Mouse (Mus musculus): Measurements from ENCODE around the gene Sectm1a.
"Not testable (repeated sequence)": the region's sequence is repeated elsewhere in the genome, so short reads cannot be mapped to it uniquely, and the experiment has no call there.

Gene Sectm1a

GRCm38 (mm10) chr11:121089756-121090546 lies 8.9 kb upstream of the Sectm1a start:
- no peak for DNase-seq (ENCODE audit: low read depth, low spot score)

DNA sequence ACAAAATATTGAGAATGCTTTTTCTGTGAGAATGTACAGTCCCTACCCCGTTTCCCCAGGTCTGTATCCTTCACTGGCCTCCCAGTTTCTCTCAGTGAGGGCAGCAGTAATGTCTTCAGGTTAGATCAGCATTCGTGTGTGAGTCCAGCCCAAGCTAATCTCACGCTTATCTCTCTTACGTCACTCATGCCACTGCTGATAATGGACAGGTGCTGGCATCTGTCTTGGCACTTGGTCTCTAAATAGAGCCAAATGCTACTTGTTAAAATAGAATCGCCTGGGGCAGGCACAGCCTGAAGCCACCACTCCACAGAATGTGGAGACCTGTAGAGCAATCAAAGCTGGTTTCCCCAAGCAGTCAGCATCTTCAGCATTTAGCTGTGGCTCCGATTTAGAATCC lies 8.0 kb upstream of the Sectm1a start:
- no peak for DNase-seq (ENCODE audit: low read depth, low spot score)

GRCm38 (mm10) chr11:121086296-121086695 lies 5.3 kb upstream of the Sectm1a start:
- DNase-seq (ENCODE audit: low read depth, low spot score), result no peak

DNA sequence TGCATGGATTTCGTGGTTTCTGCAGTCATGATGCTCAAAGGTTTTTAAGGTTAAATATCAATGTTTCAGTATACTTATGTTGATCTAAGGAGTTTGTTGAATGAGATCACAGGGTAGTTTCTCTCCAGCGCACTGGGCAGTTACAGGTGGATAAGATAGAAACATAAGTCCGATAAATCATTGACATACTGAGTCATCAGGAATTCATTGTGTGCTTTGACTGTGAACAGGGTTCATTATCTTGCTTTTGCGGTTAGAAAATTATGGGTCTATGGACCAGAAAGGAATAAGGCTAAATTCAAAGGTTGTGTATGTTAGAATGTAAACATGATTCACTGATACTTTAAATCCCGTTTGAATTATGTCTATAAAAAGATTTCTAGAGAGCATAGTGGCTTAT lies 4.2 kb upstream of the Sectm1a start:
- no peak for DNase-seq (ENCODE audit: low read depth, low spot score)

- DNase-seq (ENCODE audit: low read depth, low spot score), result no peak
These were observed 2.0 kb upstream of the Sectm1a start for GRCm38 (mm10) chr11:121082857-121083500.

DNA sequence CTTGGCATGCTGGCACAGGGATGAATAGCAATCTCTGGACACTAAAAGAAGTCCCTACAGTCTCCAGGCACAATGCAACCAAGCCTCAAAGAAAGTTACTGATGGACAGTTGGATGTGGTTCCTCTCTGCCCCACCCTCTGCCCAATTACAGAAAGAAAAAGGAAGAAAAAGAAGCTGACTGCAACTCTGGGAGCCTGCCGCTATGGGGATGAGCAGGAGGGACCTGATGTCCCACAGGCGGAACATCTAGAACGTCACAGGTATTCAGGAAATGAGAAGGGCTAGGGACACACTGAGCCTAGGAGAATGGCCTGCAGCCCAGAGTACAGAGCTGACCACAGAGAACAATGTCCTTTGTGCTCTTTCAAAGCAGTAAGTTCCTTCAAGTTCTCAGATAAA lies 1.2 kb upstream of the Sectm1a start:
- DNase-seq (ENCODE audit: low read depth, low spot score), result no peak

DNA sequence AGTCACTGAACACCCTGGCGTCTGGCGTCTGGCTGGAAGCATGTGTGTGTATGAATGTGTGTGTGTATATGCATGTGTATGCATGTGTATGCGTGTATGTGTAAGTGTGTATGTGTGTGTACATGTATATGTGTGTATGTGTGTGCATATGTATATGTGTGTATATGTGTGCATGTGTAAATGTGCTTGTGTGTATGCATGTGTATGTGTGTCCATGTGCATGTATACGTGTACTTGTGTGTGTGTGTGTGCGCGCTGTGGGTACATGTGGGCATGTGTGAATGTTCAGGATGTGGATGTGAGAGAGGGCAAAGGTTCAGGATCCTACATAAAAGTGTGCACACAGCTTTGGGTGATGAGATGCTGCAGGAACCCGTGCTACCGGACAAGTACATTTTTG lies 690 bp downstream of the Sectm1a start:
- DNase-seq (ENCODE audit: low read depth, low spot score), result no peak

GRCm38 (mm10) chr11:121075655-121076054 lies 5.4 kb downstream of the Sectm1a start:
- no peak for DNase-seq (ENCODE audit: low read depth, low spot score)

DNA sequence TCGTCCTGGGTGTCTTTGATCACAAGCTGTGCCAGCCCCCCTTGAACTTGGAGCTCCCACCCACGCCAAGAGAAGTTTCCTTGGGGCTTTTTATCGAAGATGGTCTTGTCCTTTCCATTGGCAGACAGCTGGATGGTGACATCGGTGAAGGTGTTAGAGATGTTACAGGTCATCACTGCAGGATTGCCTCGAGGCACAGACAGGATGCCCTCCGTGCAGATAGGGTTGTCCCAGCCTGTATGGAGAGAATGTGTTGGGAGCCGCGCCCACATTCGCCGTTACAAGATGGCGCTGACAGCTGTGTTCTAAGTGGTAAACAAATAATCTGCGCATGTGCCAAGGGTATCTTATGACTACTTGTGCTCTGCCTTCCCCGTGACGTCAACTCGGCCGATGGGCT lies 11.4 kb downstream of the Sectm1a start:
- not testable (repeated sequence) for DNase-seq (ENCODE audit: low read depth, low spot score)

DNA sequence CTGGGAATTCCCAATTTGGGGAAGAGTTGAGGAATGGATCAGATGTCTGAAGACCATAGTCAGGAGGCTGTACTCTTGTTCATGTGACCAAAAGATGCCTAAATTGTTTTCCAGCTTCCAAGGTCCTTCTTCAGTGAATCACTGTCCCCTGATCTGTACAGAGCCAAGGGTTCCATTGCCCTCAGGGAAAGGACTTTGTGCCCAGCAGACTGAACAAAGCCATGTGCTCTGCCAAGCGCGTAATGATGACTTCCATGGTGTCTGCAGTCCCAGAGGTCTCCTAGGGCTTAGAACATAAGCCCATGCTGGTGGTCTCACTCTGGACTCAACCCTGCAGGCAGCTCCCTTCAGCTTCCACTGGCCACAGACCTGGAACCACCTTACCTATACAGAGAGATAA lies 13.1 kb downstream of the Sectm1a start:
- DNase-seq (ENCODE audit: low read depth, low spot score), result no peak

- no peak for DNase-seq (ENCODE audit: low read depth, low spot score)
These were observed 16.8 kb downstream of the Sectm1a start for GRCm38 (mm10) chr11:121064197-121064596.

GRCm38 (mm10) chr11:121063379-121063778 lies 17.6 kb downstream of the Sectm1a start, which contains the start of gene Sectm1b:
Gene Sectm1b, minus strand, starts transcription at chr11:121063569.
- no peak for DNase-seq (ENCODE audit: low read depth, low spot score)

- DNase-seq (ENCODE audit: low read depth, low spot score), result peak; percentile 33
These were observed 19.4 kb downstream of the Sectm1a start for GRCm38 (mm10) chr11:121061615-121062014.

GRCm38 (mm10) chr11:121060401-121061067 lies 20.5 kb downstream of the Sectm1a start:
- DNase-seq (ENCODE audit: low read depth, low spot score), result not testable (repeated sequence)

DNA sequence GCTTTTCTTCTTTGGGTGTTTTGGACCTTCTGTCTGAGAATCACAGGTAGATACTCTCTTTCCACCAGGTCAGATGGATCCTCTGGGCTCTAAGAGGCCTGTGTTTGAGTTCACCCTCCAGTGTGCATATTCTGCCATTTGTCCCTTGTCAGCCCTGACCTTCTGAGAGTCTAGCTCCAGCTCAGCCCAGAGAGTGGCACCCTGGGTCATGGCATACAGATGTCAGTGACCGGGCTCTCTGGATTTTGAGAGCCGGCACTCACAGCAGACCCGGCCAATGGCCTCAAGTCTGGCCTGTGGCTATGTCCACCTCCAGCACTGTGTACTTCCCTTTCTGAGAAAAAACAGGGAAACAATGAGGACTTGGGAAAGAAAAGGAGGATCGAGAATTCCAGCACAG lies 21.5 kb downstream of the Sectm1a start:
- no peak for DNase-seq (ENCODE audit: low read depth, low spot score)

DNA sequence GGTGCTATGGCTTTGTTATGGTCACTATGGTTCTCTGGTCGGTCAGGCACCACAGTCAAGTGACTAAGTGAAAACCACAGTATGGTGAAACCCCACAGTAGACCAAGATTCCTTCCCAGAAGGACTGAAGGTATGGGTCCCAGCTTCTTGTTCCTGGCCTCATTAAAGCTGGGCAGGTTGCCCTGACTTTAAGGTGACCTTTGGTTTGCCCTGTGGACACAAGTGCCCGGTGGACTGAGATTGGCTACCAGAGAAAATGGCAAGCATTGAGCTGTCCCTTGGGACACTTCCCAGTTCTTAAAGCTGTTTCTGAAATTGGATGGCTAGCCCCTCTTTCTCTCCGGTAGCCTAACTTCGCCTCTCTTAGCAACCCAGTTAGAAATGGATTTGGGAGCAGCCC lies 22.1 kb downstream of the Sectm1a start:
- no peak for DNase-seq (ENCODE audit: low read depth, low spot score)

DNA sequence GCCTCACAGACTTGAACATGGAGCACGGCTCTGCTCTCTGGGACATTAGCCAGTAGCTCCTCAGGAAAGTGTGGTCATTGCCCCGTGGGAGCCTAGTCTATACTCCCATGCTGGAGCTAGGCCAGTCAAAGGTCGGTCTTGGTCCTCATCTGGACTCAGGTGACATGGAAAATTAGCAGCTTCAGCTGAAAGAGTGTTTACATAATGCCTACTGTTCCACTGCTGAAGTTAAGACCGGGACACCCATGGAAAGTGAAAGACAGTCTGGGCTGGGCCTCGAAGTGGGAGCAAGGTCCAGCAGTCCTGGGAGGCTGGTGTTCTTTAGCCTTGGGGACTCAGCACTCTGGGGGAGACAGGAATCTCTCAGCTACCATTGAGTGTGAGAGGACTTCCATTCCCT lies 22.9 kb downstream of the Sectm1a start:
- DNase-seq (ENCODE audit: low read depth, low spot score), result no peak

DNA sequence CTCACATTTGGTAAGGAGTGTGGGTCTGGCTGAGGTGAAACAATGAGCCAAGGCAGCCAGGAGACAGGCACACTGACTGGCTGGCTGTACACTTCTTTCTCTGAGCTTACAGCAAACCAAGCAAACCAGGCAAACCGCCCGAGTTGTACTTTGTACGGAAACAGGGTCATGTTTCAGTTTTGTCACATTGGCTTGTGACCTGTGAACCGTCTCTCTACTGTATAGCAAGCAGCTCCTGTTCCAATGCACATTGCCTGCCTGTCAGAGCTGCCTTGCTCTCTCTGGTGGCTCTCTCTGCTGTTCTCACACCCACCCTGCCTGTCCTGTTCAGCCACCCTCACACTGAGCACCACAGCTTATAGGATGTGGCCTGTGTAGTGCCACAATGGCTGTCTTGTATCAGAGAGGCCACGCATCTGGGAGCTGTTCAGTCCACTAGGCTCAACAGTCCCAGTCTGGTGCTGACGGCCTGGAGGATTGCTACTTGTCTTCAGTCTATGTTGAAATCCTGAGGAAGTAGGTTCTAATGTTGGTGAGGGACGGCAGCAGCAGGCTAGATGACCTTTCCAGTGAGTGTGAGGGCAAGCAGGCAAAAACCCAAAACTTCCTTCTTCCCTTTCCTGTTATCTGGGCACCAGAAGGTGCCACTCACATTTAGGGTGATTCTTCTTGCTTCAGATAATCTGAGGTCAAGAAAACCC lies 24.3 kb downstream of the Sectm1a start:
- no peak for DNase-seq (ENCODE audit: low read depth, low spot score)

DNA sequence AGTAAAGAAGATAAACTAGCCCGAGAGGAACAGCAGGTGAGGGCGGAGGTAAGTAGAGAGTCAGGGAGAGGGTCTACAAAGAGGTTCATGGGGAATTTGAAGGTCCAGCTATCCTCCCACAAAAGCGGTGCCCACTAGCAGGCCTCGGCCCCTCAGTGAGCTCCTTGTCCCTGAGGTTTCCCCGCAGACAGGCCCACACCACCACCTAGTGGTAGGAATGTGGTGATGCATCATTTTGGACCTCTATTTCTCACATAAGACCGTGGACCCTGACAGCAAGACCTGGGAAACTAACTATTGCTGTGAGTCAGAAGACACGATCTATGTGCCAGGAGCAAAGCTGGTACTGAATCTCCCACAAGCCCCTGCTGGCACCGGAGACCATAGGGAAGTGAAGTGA lies 27.5 kb downstream of the Sectm1a start:
- DNase-seq (ENCODE audit: low read depth, low spot score), result peak; percentile 35

- DNase-seq (ENCODE audit: low read depth, low spot score), result no peak
These were observed 28.6 kb downstream of the Sectm1a start for GRCm38 (mm10) chr11:121052387-121052786.

GRCm38 (mm10) chr11:121051793-121052192 lies 29.2 kb downstream of the Sectm1a start:
- no peak for DNase-seq (ENCODE audit: low read depth, low spot score)

- no peak for DNase-seq (ENCODE audit: low read depth, low spot score)
These were observed 31.2 kb downstream of the Sectm1a start for GRCm38 (mm10) chr11:121049840-121050239.

Data from telencephalon, adult 2 months (tissue).